Mouse (Mus musculus) bone marrow macrophage, adult 2 months (primary cell): ENCODE data around the gene Exoc4. TPM values are rescaled to one million over a fixed set of nuclear protein-coding genes. Genes with fewer than 3 reads are reported as not detected.

Experiments
- H3K27ac ChIP-seq: 2 replicates; pipeline ENCODE4 v1.5.1; 2012; ENCODE audit warnings: low read depth, low read length; ENCODE audit not compliant: insufficient read depth
- H3K4me1 ChIP-seq: 2 replicates; pipeline ENCODE4 v1.6.1; 2012; ENCODE audit warnings: low read length; ENCODE audit not compliant: control insufficient read depth, insufficient read depth
- H3K4me3 ChIP-seq: 2 replicates; pipeline ENCODE4 v1.5.1; 2012; ENCODE audit warnings: mild to moderate bottlenecking, low read length, moderate library complexity; ENCODE audit not compliant: insufficient read depth
- CTCF ChIP-seq: IDR thresholded peaks from 2 replicates; pipeline ENCODE4 v1.5.1; 2012; ENCODE audit warnings: low read depth, mild to moderate bottlenecking, low read length, moderate library complexity
- POLR2A ChIP-seq: IDR thresholded peaks from 2 replicates; pipeline ENCODE4 v1.6.1; 2012; ENCODE audit warnings: mild to moderate bottlenecking, low read depth, low read length, borderline replicate concordance
- polyA plus RNA-seq: library from polyadenylated mRNA; stranded (reverse); fragments of >200 nt; gene quantifications from 2 replicates; pipeline ENCODE4 v1.2.4, GENCODE M21; 2012; ENCODE audit not compliant: missing spikeins, insufficient read depth, insufficient read length

Exoc4 gene
- polyA plus RNA-seq, 1 experiment = 42.5 TPM

DNA sequence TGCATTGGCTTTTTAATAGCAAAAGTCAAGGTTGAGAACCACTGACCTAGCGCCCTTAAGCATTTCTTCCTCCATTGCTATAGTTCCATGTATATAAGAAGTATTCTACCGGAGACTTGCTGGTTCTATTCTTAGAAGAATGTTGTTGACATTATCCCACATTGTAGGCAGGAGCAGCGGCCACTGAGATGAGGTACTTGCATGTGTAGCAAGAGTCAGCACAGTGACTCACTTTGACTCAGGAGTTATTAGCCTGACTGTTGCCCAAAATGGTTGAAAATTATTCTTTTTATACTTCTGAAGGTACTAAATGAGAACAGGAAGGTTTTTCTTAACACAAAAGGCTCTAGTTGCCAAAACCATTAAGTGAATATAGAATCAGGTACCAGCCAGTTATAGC lies 620.4 kb downstream of the Exoc4 start:
- H3K27ac ChIP-seq = no peak overlapping the region
- TF ChIP-seq CTCF = no peak
- TF ChIP-seq POLR2A = no peak
- peaks cover 24% of the 10 kb centered on the region for H3K4me1 ChIP-seq
- H3K4me3 ChIP-seq = no peak overlapping the region

- no peak for TF ChIP-seq POLR2A
- peaks cover 20% of the 10 kb centered on the region for H3K4me1 ChIP-seq
- no peak overlapping the region for H3K27ac ChIP-seq
- H3K4me3 ChIP-seq = no peak overlapping the region
These were observed 621.7 kb downstream of the Exoc4 start for GRCm38 (mm10) chr6:33870468-33871142.

GRCm38 (mm10) chr6:33871286-33871685 lies 622.4 kb downstream of the Exoc4 start:
- Histone ChIP-seq H3K27ac (no peak overlapping the region), H3K4me1 (peaks cover 14% of the 10 kb centered on the region), H3K4me3 (no peak overlapping the region)
- TF ChIP-seq POLR2A (no peak), CTCF (no peak)

DNA sequence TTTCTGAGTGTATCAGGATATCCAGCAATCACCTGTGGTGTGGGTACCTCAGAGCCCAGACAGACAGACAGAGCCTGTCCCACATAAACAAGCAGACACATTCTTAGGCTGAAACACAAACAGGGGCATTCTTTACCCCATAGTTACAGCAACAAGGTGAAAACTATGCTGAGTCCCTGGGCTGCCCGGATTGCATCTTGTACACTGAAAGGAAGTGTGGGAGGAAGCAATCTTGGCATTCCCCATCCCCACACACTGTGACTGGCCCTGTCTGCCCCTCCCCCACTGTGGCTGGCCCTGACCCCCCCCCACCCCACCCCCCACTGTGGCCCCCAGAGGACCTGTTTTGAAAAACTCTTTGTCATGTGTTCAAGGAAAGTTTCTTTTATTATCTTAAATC lies 623.3 kb downstream of the Exoc4 start:
- Histone ChIP-seq H3K27ac (no peak overlapping the region), H3K4me1 (peaks cover 13% of the 10 kb centered on the region)
- TF ChIP-seq POLR2A (no peak), CTCF (no peak)

DNA sequence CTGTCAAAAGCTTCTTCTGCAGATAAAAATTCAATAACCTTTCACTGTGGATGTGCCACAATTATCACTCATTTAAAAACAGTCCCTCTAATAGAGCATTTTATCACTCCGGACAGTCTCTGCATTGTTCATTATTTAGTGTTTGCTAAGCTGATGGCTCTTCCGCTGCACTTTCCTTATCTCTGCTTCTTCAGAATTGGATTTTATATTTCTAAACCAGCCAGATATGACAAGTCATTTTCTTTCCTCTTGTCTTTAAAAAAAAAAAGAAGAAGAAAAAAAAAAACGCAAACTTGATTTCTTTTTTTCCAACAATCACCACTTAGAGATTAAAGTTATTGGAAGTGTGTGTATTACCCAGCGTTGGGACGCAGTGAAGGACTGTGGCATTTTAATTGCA lies 624.1 kb downstream of the Exoc4 start:
- no peak for TF ChIP-seq CTCF
- TF ChIP-seq POLR2A = no peak
- Histone ChIP-seq H3K4me3 (no peak overlapping the region), H3K4me1 (peaks cover 17% of the 10 kb centered on the region), H3K27ac (no peak overlapping the region)

More for the DNA sequence above, 623.3 kb downstream of the Exoc4 start:
- H3K4me3 ChIP-seq = no peak overlapping the region

GRCm38 (mm10) chr6:33874291-33875014 lies 625.6 kb downstream of the Exoc4 start:
- peaks cover 14% of the 10 kb centered on the region for H3K4me1 ChIP-seq
- H3K27ac ChIP-seq = no peak overlapping the region
- no peak overlapping the region for H3K4me3 ChIP-seq
- TF ChIP-seq POLR2A (no peak), CTCF (no peak)

DNA sequence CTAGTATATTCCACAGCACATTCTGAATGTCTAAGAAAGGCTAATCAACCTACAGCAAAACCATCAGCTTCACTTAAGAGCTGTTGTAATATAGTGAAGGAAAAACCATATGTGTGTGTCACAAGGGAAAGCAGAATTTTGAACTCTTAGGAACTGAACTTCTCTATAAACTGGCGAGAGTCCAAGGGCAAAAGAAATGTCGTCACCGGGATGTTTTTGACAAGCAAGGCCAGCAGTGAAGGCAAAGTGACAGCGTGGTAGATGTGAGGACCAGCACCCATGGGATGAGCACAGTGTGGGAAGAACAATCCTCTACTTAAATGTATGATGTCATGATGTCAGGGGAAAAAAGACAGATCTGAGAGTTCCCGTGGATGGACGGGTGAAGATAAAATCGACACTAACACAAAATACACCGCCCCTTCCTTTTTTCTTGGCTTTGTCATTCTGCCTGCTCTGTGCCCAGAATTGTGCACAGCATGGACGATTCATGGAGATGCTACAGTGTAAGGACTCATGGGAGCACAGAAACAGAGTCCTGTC lies 635.3 kb downstream of the Exoc4 start:
- H3K4me3 ChIP-seq = no peak overlapping the region
- no peak overlapping the region for H3K27ac ChIP-seq
- peaks cover 15% of the 10 kb centered on the region for H3K4me1 ChIP-seq
- TF ChIP-seq CTCF (no peak), POLR2A (no peak)

GRCm38 (mm10) chr6:33886941-33887340 lies 638.1 kb downstream of the Exoc4 start:
- H3K4me1 ChIP-seq = peaks cover 15% of the 10 kb centered on the region
- TF ChIP-seq CTCF (no peak), POLR2A (no peak)
- H3K27ac ChIP-seq = no peak overlapping the region
- H3K4me3 ChIP-seq = no peak overlapping the region

DNA sequence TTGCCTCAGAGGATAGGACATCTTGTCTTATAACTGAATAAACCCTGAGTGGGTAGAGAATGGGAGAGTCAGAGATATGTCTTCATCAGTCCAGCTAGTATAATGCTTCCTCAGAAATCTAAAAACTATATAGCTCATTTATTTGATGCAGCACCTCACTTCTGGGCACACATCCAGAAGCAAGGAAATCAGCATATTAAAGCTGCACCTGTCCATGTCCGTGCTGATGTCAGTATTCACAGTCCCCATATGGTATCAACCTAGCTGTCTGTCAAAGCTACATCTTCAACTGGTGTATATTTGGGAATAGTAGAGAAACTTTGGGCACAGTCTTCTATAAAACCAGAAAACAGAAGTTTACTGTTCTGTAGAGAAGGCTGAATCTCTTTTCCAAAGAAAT lies 642.0 kb downstream of the Exoc4 start:
- no peak overlapping the region for H3K4me3 ChIP-seq
- no peak for TF ChIP-seq CTCF
- TF ChIP-seq POLR2A = no peak
- no peak overlapping the region for H3K27ac ChIP-seq
- H3K4me1 ChIP-seq = 0 out of 2 replicates have a peak, but pooled peaks cover 2% of the 10 kb centered on the region

GRCm38 (mm10) chr6:33892142-33892541 lies 643.3 kb downstream of the Exoc4 start:
- TF ChIP-seq POLR2A = no peak
- TF ChIP-seq CTCF = no peak
- Histone ChIP-seq H3K27ac (no peak overlapping the region), H3K4me1 (no peaks in the 10 kb centered on the region), H3K4me3 (no peak overlapping the region)
